Mouse (Mus musculus): ENCODE results near the gene Mafb.

Gene Mafb

GRCm38 (mm10) chr2:160366980-160367338, at the start of gene Mafb:
Gene Mafb (minus strand): TSS chr2:160367065.
- peak; percentile 97 for DNase-seq

GRCm38 (mm10) chr2:160415161-160415560, 48.3 kb upstream of the Mafb start:
- DNase-seq: no peak

GRCm38 (mm10) chr2:160414736-160415135, 47.9 kb upstream of the Mafb start:
- DNase-seq: no peak

GRCm38 (mm10) chr2:160413982-160414381, 47.1 kb upstream of the Mafb start:
- no peak for DNase-seq

DNA sequence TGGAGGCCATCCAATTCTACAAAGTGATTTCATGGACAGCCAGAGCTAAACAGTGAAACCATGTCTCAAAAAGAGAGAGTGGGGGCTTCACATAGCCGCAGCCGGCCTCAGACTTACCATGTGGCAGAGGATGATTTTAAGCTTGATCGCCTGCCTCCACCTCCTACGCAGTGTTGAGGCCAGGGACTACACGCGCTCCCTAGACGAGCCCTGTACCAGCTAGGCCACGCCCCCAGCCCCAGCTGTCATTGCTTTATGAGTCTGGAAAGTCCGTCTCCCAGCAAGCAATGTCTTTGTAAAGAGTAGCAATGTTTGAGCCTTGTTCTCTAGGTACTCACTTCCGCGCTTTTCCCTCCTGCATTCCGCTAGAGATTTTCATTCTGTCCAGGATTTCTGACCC, 46.2 kb upstream of the Mafb start:
- DNase-seq: peak; percentile 64

DNA sequence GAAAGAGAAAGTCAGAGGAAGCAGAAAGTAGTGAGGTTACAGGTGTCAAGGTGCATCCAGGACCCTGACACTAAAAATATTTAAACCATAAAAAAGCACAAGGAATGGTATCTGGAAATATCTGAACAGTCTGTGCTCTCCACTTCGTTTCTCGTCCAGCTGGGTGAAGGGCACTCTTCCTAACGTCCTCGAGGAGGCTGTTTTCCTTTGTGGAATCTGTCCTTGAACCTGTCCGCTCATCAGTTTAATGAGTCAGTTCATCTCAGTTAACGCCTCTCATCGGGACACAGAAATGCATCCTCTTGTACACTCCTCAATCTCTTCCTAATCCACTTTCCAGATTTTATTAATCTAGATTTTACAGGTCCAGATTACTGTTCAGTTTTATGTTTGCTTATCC, 44.6 kb upstream of the Mafb start:
- no peak for DNase-seq

DNA sequence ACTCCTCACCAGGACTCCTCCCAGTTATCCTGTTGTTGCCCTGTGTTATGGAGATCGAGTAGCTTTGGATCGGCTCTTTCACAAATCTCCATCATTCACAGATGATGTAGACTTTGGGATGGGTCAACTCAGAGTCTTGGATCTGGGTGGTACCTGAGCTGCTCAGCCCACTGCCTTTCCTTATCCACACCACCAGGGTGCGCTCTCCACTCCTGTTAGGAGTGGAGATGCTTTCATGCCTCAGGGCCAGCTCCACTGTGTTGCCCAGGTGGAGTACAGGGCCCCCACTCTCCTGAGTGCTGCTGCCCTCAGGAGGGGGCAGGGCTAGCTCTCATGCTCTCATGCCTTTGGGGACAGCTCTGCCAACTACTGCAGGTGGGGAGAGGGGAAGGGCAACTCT, 40.9 kb upstream of the Mafb start:
- DNase-seq: no peak

GRCm38 (mm10) chr2:160397747-160398146, 30.9 kb upstream of the Mafb start:
- DNase-seq: no peak

DNA sequence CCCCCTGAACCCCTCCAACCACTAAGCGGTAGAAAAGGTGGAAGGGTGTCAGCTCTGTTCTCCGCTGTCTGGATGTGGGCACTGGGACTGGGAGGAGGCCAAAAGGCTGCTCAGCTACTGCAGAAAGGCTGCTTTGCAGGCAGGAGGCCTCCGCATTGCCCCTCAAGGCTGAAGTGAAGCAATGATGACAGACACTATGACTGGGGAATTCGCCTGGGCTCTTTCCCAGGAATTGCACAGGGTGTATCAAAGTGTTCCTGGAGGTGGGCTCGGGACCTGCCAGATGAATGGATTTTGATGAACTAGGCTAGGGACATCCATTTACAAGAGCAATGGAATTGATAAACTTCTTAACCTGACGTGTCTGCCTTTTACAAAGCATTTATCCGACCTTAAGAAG, 27.9 kb upstream of the Mafb start:
- DNase-seq: no peak

DNA sequence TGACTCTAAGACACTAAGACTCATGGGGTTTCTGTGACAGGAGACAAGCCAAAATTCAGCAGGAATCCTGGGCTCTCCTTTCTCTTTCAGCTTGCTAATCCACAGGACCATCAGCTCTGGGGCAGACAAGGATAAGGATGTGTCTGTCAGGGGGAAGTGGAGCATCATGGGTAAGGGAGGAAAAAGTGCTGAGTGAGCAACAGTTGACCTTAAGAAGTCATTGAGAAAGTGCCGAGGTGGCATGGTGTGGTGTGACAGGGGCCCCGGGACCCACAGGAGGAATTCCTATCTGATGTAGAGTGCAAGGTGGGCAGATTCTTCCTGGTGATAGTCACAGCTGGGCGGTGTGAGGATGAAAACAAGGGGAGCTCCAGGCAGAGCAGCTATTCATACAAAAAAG, 25.8 kb upstream of the Mafb start:
- DNase-seq: no peak

- DNase-seq: no peak
These were observed 21.7 kb upstream of the Mafb start for GRCm38 (mm10) chr2:160388596-160388995.

DNA sequence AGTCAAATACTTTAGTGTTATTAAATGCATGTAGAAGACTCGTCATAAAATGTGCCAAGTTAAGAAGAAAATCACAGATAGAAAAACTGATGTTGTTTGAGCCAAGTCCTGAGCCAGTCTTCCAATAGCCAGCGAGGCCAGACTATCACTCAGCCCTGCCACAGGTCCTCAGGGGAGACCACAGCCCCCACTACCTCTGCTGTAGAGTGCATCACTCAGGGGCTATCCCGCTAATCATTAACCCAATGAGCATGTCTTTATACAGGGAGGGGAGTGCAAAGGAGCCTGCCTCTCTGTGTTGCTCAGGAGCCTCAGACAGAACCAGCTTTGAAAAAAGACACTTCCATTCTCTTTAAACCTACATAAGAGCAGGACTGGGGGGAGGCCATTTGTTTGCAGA, 16.6 kb upstream of the Mafb start:
- DNase-seq: no peak

DNA sequence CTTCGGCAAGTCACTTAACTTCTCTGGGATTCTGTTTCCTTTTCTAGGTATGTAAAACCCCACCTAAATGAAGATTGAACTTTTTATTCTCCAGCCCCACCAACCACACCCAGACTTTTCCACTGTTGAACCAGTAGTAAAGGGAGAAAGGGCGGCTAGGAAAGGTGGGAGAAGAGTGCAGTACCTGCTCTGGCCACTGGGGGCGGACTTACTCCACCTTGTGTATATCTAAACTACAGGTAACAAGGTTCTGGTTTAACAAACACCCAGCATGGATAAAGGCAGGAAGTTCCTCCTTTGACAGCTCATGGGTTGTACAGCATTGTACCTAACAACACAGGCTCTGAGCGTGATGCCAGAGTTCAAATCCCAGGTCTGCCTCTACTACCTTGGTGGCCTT, 11.4 kb upstream of the Mafb start:
- DNase-seq: peak; percentile 48

DNA sequence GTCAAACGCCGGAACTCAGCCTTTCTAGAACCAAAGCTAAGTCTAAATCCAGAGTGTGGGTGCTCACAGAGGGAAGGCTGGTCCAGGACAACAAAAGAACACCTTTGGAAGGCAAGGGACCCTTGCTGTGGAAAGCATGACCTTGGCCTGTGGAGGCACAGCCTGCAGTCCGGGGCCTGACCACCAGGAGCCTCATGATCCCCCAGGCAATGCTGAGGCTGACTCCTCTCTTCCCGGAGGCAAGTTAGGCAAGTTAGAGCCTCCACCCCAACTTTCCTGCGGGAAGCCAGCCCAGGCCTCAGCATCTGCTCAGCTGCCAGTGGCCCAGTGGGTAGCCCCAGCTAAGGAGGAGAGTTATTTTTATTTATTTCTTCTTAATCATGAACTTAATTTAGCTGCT, 9.4 kb upstream of the Mafb start:
- DNase-seq: no peak

DNA sequence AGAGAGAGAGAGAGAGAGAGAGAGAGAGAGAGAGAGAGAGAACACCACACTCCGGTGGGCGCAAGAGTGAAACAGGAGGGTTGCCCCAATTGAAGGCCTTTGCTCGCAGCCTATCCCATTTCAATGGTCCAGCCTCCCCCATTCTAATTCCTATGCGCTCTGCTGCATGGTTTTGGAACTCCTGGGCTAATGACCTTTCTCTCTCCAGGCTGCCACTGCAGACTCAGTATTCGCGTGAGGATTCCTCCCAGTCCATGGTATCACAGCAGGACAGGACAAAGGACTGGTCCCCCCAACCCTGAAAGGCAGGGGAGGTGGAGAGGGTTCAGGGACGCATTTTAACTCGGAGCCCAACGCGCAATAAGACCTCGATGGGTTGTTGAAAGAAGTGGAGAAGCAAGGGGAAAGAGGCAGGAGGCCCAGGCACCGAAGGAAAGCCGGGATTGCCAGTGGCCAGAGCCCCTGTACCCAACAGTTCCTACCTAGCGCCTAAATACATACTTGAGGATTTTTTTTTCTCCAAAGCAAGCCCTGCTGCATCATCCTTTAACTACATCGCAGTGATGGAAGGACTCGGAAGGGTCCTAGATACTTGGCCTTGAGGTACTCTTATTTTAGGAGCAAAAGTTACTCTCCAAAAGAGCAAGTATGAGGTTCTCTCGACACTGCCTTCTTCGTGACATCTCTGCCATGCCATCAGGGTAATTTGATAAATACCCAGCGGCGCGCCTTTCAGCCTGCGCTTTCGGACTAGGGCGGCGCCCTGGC, 3.0 kb upstream of the Mafb start:
- no peak for DNase-seq

DNA sequence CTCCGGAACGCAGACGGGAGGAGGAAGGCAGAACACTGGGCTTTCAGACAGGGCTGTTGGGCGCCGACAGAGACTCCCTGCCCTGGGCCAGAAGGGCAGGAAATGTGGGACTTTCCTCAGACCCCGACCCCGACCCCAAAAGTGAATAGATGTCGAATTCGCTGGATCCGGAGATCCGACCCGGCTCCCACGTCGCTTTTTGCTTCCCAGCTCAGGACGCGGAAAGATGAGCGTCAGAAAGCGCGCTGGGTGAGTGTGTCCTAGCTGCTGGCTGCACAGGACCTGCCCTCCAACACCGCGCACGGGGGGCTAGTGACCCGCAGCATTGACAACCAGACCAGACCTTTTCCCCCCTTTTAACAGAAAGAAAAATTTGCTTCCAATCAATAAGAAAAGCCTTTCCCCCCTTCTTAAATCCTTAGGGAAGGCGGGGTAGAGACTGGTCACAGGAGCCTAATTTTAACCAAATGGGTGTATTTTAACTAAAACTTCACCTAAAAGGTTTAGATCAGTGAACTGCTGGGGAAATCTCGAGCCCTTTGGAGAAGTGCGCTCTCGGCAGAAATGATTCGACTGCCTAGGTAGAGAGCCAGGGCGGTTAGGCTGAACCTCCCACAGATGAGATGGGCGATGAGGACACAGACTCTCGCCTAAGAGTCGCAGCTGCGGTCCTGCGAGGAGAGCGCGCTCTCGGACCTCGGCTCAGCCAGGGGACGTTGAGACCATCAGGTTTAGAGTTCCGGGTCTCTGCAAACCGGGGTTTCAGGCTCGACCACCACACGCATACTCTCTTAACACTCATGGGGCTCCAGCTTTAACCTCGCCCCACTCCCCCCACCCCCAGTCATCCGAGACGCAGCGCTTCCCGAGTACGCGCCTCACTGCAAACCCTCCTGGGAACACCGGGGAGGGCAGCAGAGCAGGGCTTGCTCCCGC, 1.8 kb upstream of the Mafb start:
- peak; percentile 65 for DNase-seq

DNA sequence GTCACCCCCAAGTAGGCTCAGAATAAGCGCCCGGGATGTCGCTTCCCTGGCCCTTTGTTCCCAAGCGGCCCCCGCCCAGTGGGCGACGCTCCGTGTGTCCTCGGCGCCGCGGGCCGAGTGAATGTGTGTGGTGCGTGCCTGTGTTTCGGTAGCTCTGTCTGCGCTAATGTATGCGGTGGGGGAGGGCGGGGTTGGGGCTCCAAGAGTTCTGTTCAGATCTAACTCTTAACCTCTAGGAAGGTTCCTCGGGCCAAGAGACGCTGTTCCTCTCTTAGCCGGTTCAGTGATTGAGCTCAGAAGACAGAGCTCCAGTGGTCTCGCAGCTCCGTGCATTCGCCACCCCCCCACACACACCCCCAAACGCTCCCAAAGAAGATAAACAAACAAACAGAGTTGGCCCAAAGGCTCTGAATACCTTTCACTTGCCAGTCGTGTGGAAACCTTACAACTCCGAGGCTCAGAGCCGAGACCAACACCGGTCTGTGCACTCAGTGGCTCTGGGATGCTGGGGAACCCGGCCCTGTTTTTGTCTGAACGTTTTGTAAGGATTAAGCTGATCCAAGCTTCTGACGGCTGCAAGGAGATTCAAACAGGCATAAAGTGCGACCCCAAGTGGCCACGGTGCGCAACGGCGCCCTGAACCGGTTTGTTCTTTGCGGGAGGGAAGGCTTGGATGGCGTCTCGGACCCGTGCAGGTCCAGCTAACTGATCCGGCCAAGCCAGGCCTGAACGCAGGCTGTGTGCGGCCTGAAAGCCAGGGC, 763 bp upstream of the Mafb start:
- peak; percentile 91 for DNase-seq

GRCm38 (mm10) chr2:160366111-160366979, 520 bp downstream of the Mafb start:
- DNase-seq: no peak

DNA sequence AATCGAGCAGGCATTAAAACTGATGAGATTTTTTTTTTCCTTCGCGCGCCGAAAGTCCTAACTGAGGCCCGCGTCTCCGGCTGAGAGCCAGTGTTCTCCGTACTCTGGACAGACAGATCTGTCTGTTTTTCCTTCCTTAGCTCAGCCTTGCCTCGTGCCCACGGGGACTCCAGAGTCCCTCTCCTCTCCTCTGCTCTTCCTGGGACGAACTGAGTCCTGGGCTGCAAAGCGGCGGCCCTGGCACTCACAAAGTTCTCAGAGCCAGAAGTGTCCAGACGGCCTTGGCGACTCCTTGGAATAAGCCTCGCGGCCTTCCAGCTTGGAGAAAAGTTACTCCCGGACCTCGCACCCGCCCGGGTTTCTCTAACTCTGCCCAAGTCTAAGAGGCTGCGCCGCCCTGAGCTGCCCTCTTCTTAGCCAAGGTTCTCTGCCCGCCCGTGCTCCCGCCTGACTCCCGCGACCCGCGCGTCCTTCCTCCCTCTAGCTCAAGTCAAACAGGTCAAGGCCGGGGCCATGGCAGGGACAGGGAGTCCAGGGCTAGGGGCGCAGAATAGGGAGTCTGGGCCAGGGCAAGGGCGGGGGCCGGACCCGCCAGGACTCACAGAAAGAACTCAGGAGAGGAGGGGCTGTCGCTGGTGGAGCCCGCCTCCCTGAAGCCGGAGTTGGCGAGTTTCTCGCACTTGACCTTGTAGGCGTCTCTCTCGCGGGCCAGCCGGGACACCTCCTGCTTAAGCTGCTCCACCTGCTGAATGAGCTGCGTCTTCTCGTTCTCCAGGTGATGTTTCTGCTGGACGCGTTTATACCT, 1.6 kb downstream of the Mafb start:
- peak; percentile 58 for DNase-seq

DNA sequence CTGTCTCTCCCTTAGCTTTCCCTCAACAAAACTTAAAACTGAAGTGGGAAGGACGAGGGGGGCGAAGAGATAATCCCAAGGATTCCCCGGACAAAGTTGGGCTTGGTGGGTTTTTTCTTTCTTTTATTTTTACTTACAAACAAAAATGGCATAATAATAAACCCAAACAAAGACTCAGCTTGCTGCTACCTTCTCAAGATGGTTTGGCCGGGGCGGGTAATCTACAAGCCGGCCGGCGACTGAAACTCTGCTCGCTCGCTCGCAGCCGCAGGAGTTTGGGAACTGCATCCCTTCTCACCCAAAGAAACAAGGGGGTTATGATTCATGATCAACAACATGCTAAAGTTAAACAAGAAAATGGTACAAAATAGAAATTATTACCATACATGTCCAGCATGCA, 2.2 kb downstream of the Mafb start:
- peak; percentile 68 for DNase-seq

GRCm38 (mm10) chr2:160364128-160364650, 2.7 kb downstream of the Mafb start:
- DNase-seq: peak; percentile 38
